Mouse (Mus musculus): ENCODE results near the gene Zfp524. TPM values are rescaled to one million over a fixed set of nuclear protein-coding genes. Genes with fewer than 3 reads are reported as not detected.
"Not testable (repeated sequence)": the region's sequence is repeated elsewhere in the genome, so short reads cannot be mapped to it uniquely, and the experiment has no call there.

Zfp524 gene
- total and polyA plus RNA-seq, 3 experiments, result 8.7 to 17.7 (median 9.2) TPM

DNA sequence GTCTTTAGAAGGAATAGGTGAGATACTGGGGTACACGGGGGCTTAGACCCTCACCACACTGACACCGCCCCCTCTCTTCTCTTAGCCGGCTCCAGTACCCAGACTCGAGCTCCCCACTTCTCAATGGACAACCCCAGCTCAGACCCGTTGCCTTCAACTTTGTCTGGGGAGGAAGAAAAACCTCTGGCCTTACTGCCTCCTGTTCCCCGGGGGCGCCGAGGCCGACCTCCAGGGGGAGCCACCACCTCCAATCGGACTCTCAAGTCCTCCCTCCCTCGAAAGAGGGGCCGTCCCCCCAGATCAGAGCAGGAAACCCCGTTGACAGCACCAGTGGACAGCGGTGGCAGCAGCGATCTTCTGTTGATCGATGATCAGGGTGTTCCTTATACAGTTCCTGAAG is 3.1 kb downstream of the Zfp524 start:
- Histone ChIP-seq H3K36me3 (ENCODE audit: control insufficient read depth, insufficient read depth, low read length) (no peaks in the 10 kb centered on the region), H3K4me1 (ENCODE audit: control insufficient read depth, insufficient read depth, low read length) (peaks cover 4% of the 10 kb centered on the region; the same call in 1 of the 2 replicates), H3K9ac (ENCODE audit: low read depth, low read length) (no peak overlapping the region), H3K27ac (no peak overlapping the region), H3K27me3 (ENCODE audit: control insufficient read depth, insufficient read depth, low read length) (no peaks in the 10 kb centered on the region), H3K4me3 (no peak overlapping the region), H3K79me2 (replicated peaks; ENCODE audit: control insufficient read depth, insufficient read depth, low read length) (no peaks in the 10 kb centered on the region)
- intact Hi-C loops (cut with DNase I), result loop anchor here (10.0 kb wide), 1 partner anchor 363 kb away; the partner anchor contains the start of gene Ppp6r1
- 90% methylated on average over 16 of the region's 16 CpGs for WGBS
- TF ChIP-seq EP300 (IDR thresholded peaks at IDR 0.05; ENCODE audit: insufficient read depth, low read depth, low read length) (no peak), CTCF (IDR thresholded peaks at IDR 0.05) (peak; percentile 37)
- no peak for DNase-seq

- H3K27ac ChIP-seq, result no peak overlapping the region; the same call in 1 of the 2 replicates
- intact Hi-C loops (cut with DNase I), result loop anchor here (10.0 kb wide), 1 partner anchor 363 kb away; the partner anchor contains the start of gene Ppp6r1
- no peaks in the 10 kb centered on the region for H3K79me2 ChIP-seq (replicated peaks; ENCODE audit: control insufficient read depth, insufficient read depth, low read length)
- H3K27me3 ChIP-seq (ENCODE audit: control insufficient read depth, insufficient read depth, low read length), result no peaks in the 10 kb centered on the region
- 97% methylated on average over 21 of the region's 21 CpGs for WGBS
- TF ChIP-seq CTCF (IDR thresholded peaks at IDR 0.05) (no peak), POLR2A (IDR thresholded peaks at IDR 0.05; ENCODE audit: insufficient read depth, low read depth, low read length) (no peak), EP300 (IDR thresholded peaks at IDR 0.05; ENCODE audit: insufficient read depth, low read depth, low read length) (no peak)
- H3K9ac ChIP-seq (ENCODE audit: low read depth, low read length), result no peak overlapping the region
- no peak overlapping the region for H3K4me3 ChIP-seq
- DNase-seq, result no peak
- peaks cover 4% of the 10 kb centered on the region; the same call in 1 of the 2 replicates for H3K4me1 ChIP-seq (ENCODE audit: control insufficient read depth, insufficient read depth, low read length)
- H3K36me3 ChIP-seq (ENCODE audit: control insufficient read depth, insufficient read depth, low read length), result no peaks in the 10 kb centered on the region
These were observed 3.7 kb downstream of the Zfp524 start for GRCm38 (mm10) chr7:5017931-5018330.

GRCm38 (mm10) chr7:5019576-5019975 is 5.4 kb downstream of the Zfp524 start:
- H3K9ac ChIP-seq (ENCODE audit: low read depth, low read length); H3K4me1 ChIP-seq (ENCODE audit: control insufficient read depth, insufficient read depth, low read length); H3K79me2 ChIP-seq (replicated peaks; ENCODE audit: control insufficient read depth, insufficient read depth, low read length); H3K36me3 ChIP-seq (ENCODE audit: control insufficient read depth, insufficient read depth, low read length); H3K27me3 ChIP-seq (ENCODE audit: control insufficient read depth, insufficient read depth, low read length): not testable (repeated sequence)
- intact Hi-C loops (cut with DNase I), result loop anchor here (10.0 kb wide), 1 partner anchor 365 kb away; the partner anchor contains the start of gene Ppp6r1
- peak overlapping the region; percentile 98 for H3K27ac ChIP-seq
- peak overlapping the region; percentile 87 for H3K4me3 ChIP-seq
- DNase-seq, result peak in 1 of 2 experiments; percentile 31
- WGBS, result 31% methylated on average over 8 of the region's 8 CpGs

DNA sequence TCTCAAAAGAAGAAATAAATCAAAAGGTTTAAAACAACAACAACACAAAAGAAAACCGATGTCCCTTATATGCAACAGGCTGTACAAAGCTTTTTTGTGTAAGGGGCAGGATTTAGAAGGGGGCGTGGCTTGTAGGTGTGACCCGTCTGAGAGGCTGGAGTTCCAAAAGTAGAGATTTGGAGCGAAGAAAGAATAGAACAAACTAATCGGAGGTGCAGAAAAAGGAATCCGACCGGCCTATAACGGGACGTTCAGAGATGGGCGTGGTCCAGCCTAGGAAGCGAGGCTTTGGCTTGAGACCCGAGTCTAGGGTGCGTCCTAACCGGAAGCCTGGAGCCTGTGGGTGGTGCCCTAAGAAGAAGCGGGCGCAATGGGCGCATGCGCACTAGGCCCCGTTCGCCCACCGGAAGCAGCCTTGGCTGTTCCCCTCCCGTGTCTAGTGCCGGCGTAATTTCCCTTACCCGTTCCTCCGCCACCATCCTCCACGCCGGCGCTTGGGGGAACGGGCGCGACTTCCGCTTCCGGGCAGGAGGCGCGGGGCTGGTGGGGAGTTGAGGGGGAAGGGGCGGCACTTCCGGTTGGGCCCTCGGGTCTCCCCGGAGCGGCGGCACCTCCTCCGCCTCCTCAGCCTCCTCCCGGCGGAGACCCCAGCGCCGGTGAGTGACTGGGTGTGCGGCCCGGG is 5.9 kb downstream of the Zfp524 start, which contains the start of the genes Zfp865 and Ccdc106:
TSS of gene Zfp865 (plus strand) at position 377 of the 682 bp plus-strand sequence.
TSS of gene Ccdc106 (plus strand) at position 554 of the 682 bp plus-strand sequence.
- DNase-seq, result peak; percentile 98 to 100
- intact Hi-C loops (cut with DNase I), result loop anchor here (2.0 to 10.0 kb wide), 2 partner anchors 19 to 365 kb away; partner anchors contain the start of genes Ppp6r1 and Zfp784
- Histone ChIP-seq H3K27ac (peak within 1 kb of the TSS; percentile 98), H3K36me3 (ENCODE audit: control insufficient read depth, insufficient read depth, low read length) (no peaks in the 10 kb centered on the region), H3K27me3 (ENCODE audit: control insufficient read depth, insufficient read depth, low read length) (no peaks in the 10 kb centered on the region), H3K79me2 (replicated peaks; ENCODE audit: control insufficient read depth, insufficient read depth, low read length) (no peaks in the 10 kb centered on the region; the same call in 1 of the 2 replicates), H3K4me3 (peak within 1 kb of the TSS; percentile 87), H3K4me1 (ENCODE audit: control insufficient read depth, insufficient read depth, low read length) (peaks cover 4% of the 10 kb centered on the region; the same call in 1 of the 2 replicates), H3K9ac (ENCODE audit: low read depth, low read length) (peak within 1 kb of the TSS; percentile 85)
- TF ChIP-seq POLR2A (IDR thresholded peaks at IDR 0.05; ENCODE audit: insufficient read depth, low read depth, low read length) (peak; percentile 89), EP300 (IDR thresholded peaks at IDR 0.05; ENCODE audit: insufficient read depth, low read depth, low read length) (peak; percentile 51; the same call in 1 of the 2 replicates), CTCF (IDR thresholded peaks at IDR 0.05) (no peak)
- under 1% methylated on average over 49 of the region's 49 CpGs for WGBS

- no peak for TF ChIP-seq CTCF (IDR thresholded peaks at IDR 0.05)
- TF ChIP-seq EP300 (IDR thresholded peaks at IDR 0.05; ENCODE audit: insufficient read depth, low read depth, low read length), result no peak
- TF ChIP-seq POLR2A (IDR thresholded peaks at IDR 0.05; ENCODE audit: insufficient read depth, low read depth, low read length), result no peak
- Histone ChIP-seq H3K27me3 (ENCODE audit: control insufficient read depth, insufficient read depth, low read length) (no peaks in the 10 kb centered on the region), H3K79me2 (replicated peaks; ENCODE audit: control insufficient read depth, insufficient read depth, low read length) (peaks cover 1% of the 10 kb centered on the region; the same call in 1 of the 2 replicates), H3K9ac (ENCODE audit: low read depth, low read length) (peak overlapping the region; percentile 85), H3K36me3 (ENCODE audit: control insufficient read depth, insufficient read depth, low read length) (no peaks in the 10 kb centered on the region), H3K27ac (peak overlapping the region; percentile 98), H3K4me3 (peak overlapping the region; percentile 87), H3K4me1 (ENCODE audit: control insufficient read depth, insufficient read depth, low read length) (peaks cover 4% of the 10 kb centered on the region; the same call in 1 of the 2 replicates)
- DNase-seq, result no peak
- intact Hi-C loops (cut with DNase I), result loop anchor here (2.0 kb wide), 1 partner anchor 18 kb away; the partner anchor contains the start of gene Zfp784
- WGBS, result 0% methylated on average over 15 of the region's 15 CpGs
These were observed 6.5 kb downstream of the Zfp524 start for GRCm38 (mm10) chr7:5020685-5021084.

DNA sequence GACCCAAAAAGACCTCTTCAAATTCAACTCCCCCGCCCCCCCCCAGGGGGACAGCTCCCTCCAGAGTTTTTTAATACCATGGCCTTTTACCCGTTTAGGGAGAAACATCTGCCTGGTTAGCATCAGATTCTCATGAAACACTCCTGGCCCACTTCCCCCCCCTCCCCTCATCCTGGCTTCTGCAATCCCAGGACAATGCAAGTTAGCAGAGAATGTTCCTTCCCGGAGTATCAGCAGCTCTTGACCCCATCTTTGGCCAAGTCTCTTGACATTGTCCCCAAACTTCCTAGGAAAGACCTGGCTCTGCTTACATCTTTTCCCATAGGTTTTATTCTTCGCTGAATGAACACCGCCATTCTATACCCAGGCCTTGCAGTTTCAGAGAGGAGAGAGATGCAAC is 7.0 kb downstream of the Zfp524 start:
- WGBS, result 39% methylated on average over 5 of the region's 5 CpGs
- Histone ChIP-seq H3K36me3 (ENCODE audit: control insufficient read depth, insufficient read depth, low read length) (no peaks in the 10 kb centered on the region), H3K27ac (peak overlapping the region; percentile 98), H3K9ac (ENCODE audit: low read depth, low read length) (no peak overlapping the region; the same call in 1 of the 2 replicates), H3K27me3 (ENCODE audit: control insufficient read depth, insufficient read depth, low read length) (no peaks in the 10 kb centered on the region), H3K4me1 (ENCODE audit: control insufficient read depth, insufficient read depth, low read length) (peaks cover 4% of the 10 kb centered on the region; the same call in 1 of the 2 replicates), H3K4me3 (peak overlapping the region; percentile 87), H3K79me2 (replicated peaks; ENCODE audit: control insufficient read depth, insufficient read depth, low read length) (peaks cover 1% of the 10 kb centered on the region; the same call in 1 of the 2 replicates)
- TF ChIP-seq POLR2A (IDR thresholded peaks at IDR 0.05; ENCODE audit: insufficient read depth, low read depth, low read length) (no peak), EP300 (IDR thresholded peaks at IDR 0.05; ENCODE audit: insufficient read depth, low read depth, low read length) (no peak), CTCF (IDR thresholded peaks at IDR 0.05) (no peak)
- no peak for DNase-seq
- intact Hi-C loops (cut with DNase I), result loop anchor here (2.0 kb wide), 1 partner anchor 18 kb away; the partner anchor contains the start of gene Zfp784

Measured in heart, adult 2 months (tissue).